Mouse (Mus musculus) embryo, embryonic 11.5 days (tissue): ENCODE data around the gene Lrrtm4.

Experiments
- DNase-seq: peaks from one replicate; pipeline ENCODE4 v3.0.0-alpha.2; 2012; ENCODE audit warnings: low read depth, low spot score

The Lrrtm4 gene

GRCm38 (mm10) chr6:80018765-80019164, at the start of gene Lrrtm4:
Lrrtm4 (plus strand) TSS chr6:80018877.
- DNase-seq: no peak

GRCm38 (mm10) chr6:80019189-80019860, 648 bp downstream of the Lrrtm4 start:
- DNase-seq: no peak

DNA sequence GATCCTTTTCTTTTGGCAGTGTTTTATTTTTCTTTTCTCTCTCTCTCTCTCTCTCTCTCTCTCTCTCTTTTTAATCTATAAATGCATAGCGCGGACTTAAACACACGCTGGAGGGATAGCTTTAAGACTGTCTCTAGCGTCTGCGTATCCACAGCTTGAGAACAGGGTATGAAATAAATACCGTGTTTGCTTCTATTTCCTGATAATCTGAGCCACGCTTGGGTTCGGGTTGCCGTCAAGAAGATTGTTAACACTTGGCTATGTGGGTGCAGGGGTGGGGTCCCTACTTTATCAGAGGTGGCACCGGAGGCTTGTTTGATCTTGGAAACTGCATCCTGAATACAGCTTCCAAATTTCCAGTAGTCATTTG, 1.2 kb downstream of the Lrrtm4 start:
- no peak for DNase-seq

DNA sequence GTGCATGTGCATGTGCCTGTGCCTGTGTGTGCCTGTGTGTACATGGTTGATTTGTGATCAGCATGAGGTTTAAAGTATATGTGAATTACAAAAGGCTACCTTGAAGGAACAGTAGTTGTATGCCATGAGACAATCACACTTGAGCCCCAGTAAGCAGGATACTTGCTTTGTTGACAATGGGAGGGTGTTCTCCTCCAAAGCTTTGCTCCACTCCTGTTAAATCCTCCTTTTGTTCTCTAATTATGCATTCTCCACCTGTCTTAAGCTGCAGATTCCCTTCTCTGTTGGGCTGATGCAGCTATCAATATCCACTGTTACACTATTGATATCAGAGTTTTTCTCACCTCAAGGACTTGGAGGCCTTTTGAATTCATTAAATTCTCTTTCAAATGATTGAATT, 38.2 kb downstream of the Lrrtm4 start:
- DNase-seq: no peak

DNA sequence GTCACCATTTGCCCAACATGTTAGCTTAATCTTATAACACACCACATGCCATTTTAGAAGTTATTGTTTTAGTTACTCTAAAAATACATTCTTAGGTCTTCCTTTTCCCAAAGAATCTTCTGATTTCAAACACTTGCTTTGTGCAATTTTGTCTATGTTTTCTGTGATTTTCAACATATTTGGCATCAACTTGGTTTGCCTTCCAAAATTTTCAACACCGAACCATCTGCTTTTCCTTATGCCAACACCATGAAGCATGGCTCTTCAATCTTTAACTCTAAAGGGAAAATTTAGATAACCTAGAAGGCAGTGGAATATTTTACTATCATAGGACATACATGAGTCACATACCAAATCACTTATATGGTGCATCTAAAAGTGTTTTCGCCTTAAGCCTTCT, 59.3 kb downstream of the Lrrtm4 start:
- no peak for DNase-seq

DNA sequence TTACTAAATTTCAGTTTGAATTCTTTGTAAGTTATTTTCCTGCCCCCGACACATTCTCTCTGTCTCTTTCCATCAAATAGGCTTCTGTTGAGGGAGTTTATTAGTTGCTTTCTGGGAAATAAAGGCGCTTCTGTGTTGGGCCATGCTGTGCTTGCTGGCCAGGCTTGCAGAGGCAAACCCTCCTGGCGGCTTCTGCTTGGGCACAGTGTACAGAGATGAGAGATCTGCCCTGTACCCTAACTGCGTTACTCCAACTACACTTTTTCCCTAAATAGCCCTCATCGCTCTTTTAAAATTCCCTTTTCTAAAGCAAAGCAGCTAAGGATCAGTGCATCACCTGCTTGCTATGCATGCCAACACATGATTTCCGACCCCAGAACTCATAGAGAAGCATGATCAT, 60.6 kb downstream of the Lrrtm4 start:
- no peak for DNase-seq

DNA sequence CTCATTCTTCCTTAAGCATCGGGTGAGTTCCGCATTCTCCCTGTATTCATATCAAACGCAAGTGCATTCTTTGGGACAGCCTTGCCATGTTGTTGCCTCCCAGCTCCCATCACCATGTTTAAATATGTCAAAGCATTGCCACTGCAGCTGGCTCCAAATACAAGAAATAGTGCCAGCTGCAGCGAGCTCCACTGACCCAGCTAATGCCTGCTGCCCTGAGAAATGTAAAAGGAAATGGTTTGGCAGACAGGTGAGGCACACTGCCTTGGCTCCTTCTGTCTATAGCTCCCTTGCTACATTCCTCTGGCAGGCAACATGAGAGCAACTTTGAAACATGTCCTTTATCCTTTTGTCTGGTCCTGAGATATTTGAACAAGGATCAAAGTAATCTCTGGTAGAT, 76.2 kb downstream of the Lrrtm4 start:
- DNase-seq: no peak

DNA sequence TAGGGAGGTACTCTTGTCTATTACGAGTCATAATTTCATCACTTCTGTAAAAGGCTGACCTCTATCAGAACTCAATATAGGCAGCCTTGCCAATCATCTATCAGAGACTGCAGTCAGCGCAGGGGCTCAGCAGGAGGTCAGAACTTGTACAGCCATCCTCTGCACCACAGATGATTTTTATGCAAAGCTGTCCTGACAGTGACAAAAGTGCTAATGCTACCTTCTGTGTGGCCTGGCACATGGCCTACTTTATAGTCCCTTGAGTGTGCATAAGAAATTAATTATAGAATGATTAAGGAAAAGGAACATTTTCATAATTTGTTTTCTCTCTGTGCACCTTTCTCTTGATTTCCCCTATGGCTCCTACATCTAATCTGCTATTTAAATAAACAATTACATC, 86.7 kb downstream of the Lrrtm4 start:
- DNase-seq: no peak

GRCm38 (mm10) chr6:80105843-80106242, 87.2 kb downstream of the Lrrtm4 start:
- DNase-seq: no peak

DNA sequence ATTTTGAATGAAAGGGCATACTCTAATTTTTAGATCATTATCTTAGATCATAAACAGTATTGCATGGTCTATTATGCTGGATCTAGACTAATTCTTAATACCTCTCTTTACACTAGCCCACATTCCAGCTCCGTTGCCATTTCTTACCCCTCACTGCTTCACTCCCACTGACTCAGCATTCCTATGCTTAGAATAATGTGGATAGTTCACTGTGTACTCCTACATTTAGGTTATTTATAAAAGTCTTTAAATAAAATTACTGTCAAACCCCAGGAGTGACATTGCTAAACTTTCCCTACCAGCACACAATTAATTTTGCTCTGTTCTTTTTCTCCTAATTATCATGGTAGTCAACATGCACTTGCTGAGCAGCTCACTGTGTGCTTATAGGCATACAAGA, 107.7 kb downstream of the Lrrtm4 start:
- DNase-seq: no peak

DNA sequence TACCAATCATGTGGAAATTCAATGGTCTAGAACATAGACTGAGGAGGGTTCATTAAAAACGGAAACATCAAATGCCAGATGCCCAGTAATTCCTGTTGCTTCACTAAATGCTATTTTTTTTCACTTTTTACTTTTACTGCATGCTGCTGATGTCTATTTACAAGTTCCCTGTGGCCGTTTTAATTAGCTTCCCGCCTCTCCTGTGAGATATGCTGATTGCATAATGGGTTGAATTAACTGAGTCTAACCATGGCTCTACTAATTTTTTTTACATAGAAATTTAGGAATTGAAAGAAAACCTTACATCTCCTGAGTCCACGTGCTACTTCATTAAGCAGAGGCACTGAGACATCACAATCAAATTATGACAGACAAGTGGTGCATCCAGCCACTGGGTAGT, 143.9 kb downstream of the Lrrtm4 start:
- no peak for DNase-seq

DNA sequence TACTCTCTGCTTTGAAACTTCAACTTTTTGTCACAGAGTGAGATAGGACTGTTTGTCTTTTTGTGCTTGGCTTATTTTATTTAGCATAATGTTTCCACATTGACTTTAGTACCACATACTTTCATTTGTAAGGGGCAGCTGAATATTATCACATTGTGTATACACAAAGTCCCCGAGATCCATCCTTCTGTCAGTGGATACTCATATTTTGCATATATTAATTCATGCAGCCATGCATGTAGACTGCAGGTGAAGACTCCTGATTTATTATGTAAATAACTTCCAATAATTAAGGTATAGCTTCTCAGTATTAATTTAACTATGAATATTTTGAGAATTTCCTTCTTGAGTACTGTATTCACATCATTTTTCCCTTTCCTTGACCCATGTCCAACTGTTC, 163.2 kb downstream of the Lrrtm4 start:
- DNase-seq: no peak

GRCm38 (mm10) chr6:80182353-80182752, 163.7 kb downstream of the Lrrtm4 start:
- no peak for DNase-seq

DNA sequence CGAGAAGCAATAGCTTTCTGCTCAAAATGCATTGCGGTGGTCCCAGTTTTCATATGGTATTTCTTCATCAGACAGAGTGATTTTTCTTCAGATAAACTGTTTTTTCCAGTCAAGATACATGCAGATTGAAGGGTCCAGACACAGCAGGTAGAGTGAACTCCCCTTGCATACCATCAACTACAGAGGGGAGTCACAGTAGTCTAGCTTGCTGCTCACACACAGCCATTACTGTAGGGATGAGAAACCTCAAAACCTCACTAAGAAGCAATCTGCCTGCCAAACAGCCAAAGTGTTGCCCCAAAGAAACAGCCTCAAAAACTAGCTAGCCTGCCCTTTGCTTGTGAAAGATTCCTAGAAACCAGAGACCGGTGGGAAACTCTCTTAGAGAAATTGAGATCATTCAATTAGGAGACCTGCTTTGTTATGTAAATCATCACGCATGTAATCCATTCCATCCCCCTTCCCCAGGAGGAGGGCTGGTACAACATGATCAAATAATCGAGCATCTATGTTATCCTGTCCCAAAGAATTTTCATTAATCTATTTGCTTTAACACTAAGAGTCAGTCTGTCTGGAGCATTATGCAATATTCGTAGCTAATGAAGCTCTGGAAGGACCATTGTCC, 166.9 kb downstream of the Lrrtm4 start:
- DNase-seq: no peak

DNA sequence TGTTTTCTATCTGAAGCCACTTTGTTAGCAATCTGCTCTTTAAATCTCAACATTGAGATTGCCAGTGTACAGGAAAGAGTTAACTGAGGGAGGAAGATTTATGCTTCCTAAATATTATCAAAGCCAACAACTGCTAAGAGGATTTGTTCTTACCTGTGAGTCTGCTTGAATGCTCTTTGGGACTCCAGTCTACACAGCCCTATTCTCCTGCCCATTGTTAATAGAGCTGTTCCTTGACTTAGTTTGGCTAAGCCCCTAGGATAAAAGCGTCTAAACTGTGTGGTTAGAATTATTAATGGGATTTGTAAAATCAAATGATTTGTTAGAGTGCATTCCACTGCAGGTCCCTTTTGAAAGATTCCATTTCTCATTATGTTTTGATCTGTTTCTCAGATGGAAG, 168.1 kb downstream of the Lrrtm4 start:
- no peak for DNase-seq

DNA sequence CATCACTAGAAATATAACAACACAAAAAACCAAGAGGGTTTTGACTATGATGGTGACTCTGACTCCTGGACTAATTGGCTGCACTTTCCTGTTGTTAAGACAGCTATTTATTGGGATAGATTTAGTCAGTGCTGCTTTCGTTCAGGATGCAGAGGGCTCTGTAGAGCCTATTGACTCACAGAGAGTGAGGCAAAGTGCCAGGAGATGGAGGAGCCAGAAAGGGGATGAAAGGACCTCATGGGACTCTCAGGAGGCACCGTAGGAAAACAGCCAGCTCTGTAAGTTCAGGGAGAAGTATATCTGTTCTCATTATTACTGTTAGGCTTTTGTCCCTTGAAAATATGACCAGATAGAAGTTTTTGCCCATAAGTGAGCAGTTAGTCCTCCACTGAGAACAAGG, 190.8 kb downstream of the Lrrtm4 start:
- no peak for DNase-seq

GRCm38 (mm10) chr6:80210281-80210680, 191.6 kb downstream of the Lrrtm4 start:
- DNase-seq: no peak

- DNase-seq: no peak
These were observed 242.9 kb downstream of the Lrrtm4 start for GRCm38 (mm10) chr6:80261595-80261994.

DNA sequence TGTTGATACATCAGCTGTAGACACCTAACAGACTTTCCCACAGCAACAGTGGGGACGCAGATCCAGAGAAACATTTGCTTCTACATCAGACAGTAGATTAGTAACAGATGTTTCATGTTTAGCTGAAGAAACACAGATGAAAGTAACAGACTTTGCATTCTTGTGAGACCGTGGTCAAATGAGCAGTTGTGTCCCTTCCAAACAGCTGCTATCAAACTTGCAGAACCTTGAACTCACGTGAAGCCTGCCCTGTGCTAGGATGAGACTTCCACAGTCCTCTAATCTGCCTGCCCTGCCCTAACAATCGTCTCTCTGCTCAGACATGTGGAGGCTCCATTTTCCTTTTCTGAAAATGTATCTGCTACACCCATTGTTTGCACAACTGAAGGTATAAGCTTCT, 245.3 kb downstream of the Lrrtm4 start:
- DNase-seq: no peak

GRCm38 (mm10) chr6:80264584-80264983, 245.9 kb downstream of the Lrrtm4 start:
- no peak for DNase-seq

- no peak for DNase-seq
These were observed 247.1 kb downstream of the Lrrtm4 start for GRCm38 (mm10) chr6:80265746-80266145.

DNA sequence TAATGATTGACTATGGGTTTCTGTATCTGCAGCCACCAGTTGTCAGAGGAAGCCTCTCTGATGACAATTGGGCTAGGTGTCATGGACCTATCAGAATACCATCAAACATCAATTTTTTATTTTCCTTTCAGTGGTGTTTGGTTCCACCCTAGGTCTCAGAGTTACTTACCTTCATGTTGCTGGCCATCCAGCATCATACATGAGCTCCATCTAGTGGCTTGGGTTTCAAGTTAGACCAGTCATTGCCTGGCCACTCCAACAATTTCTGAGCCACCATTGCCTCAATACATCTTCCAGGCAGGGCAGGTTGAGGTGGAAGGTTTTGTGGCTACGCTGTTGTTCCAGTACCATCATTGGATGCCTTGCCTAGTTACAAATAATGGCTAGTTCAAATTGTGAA, 268.3 kb downstream of the Lrrtm4 start:
- no peak for DNase-seq

DNA sequence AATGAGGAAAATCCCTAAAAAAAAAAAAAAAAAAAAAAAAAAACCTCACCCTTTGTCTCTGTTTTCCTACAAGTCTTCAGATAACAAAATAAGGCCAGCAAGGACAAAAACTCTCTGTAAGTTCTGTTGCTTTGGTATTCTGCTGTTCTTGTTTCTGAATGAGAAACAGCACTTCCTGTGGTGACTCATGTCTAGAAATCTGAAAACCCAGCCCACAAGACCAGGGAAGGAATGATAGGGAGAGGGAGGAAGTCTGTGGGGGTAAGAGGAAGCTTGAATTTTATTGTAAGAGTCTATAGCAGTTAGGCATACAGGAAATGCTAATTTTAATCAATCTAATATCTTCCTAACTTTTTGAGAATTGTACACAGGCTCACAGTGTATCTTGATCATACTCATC, 283.2 kb downstream of the Lrrtm4 start:
- DNase-seq: no peak

DNA sequence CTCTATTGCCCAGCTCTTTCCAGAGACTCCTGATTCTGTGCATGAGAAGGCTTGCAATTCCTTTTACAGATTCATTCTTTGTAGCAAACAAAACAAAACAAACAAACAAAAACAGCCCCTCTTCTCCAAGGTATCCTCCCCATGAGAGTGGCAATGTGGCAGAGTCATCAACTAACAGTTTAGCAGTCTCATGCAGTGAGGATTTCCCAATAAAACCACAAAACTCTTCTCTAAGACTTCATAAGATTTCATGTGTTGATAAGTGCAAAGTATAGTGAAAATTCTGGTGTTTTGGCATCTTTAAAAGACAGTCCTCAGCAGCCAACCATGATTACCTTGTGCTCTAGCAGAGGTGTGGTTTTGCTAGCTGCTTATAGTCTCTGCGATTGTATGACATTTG, 284.9 kb downstream of the Lrrtm4 start:
- no peak for DNase-seq
